Comparison of ENCODE assay signal across 26 mouse cellular contexts in the genomic region with DNA sequence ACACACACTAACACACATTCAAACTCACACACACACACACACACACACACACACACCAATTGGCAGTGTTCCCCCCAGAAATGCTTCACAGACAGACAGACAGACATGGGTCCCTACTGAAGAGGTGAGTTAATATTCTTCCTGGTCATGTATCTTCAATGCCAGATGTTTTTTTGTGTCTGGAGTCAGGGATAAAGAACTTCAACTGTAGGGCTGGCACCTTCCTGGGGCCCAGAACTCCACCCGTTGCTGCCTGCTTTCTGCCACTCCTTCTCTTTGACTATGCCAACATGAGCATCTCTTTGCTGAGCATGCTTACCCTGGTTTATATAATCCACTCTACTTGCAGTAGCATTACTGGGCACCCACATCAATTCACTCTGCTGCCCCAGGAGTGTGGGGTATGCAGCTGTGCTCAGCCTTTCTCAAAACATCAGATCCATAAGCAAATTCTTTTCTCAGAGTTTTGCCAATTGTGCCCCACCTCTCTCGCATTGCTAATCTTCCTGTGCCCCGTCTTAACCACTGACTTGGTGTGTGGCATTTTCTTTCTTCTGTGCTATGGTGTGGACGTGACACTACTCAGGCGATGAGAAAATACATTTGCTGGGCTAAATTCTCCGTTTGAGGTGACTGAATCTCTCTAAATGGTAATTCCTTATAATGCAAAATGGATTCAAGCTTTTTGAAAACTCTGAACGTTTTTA.
DNase-seq lines count a peak whose midpoint lies in the region; ATAC-seq lines count a peak whose summit lies in the region.
"Had no signal": no experiment of that assay in that cellular context is flagged by ENCODE, and none has a peak within 500 bp of the region (broad histone marks: within the 10 kb centered on the region; RNA-seq: fewer than 3 reads in every experiment).

No protein-coding gene starts in this region.

- peak overlapping the region; percentile 38 for H3K4me2 ChIP-seq in liver, embryonic 16.5 days (ENCODE audit: low read depth, low read length)
- H3K4me2 ChIP-seq: forebrain, embryonic 12.5 days; heart, embryonic 11.5 days; intestine, embryonic 15.5 days had no signal

- peak; percentile 57 for ATAC-seq in common myeloid progenitor, adult 5-6 weeks (replicated peaks; ENCODE audit: low read depth, poor library complexity, severe bottlenecking)
- ATAC-seq in liver, embryonic 16.5 days (ENCODE audit: low read depth) = peak; percentile 81
- no peak for ATAC-seq in activated CD4-positive, CD25-positive, alpha-beta regulatory T cell, adult 4 months
- ATAC-seq: CD4-positive, CD25-positive, alpha-beta regulatory T cell, adult 4 months; hindbrain, embryonic 16.5 days; intestine, embryonic 15.5 days had no signal

- peaks cover 25% of the 10 kb centered on the region for H3K4me1 ChIP-seq in liver, embryonic 16.5 days (ENCODE audit: control insufficient read depth, low read depth, low read length)

- DNase-seq in 3134 (ENCODE audit: extremely low read depth, insufficient read length, low spot score) (peak; percentile 40), liver (peak; percentile 41), adipocyte (ENCODE audit: low spot score) (no peak)
- no peak for DNase-seq in thymus, postnatal 0 days (ENCODE audit: low spot score)
- no peak for DNase-seq in heart, adult 9 months (ENCODE audit: low spot score in 2 of 2)
- DNase-seq: adrenal gland, adult 2 months; cerebellum, adult 9-11 months; gastrocnemius, postnatal 36 days; kidney, postnatal 25 days; layer of hippocampus, postnatal 36 days; lung, postnatal 10 days; midbrain, embryonic 14.5 days; right cerebral cortex, postnatal 25 days; spleen, adult 18-20 months; thymus, postnatal 25 days had no signal

- no peaks in the 10 kb centered on the region for H3K36me3 ChIP-seq in liver, embryonic 16.5 days (ENCODE audit: control insufficient read depth, insufficient read depth)
- H3K36me3 ChIP-seq: embryonic facial prominence, embryonic 10.5 days; forebrain, embryonic 12.5 days; hindbrain, embryonic 10.5 days; intestine, embryonic 15.5 days had no signal

- H3K9ac ChIP-seq in liver, embryonic 16.5 days (ENCODE audit: low read depth, low read length) = no peak overlapping the region
- H3K9ac ChIP-seq: forebrain, embryonic 12.5 days; intestine, embryonic 15.5 days had no signal

- H3K9me3 ChIP-seq in liver, embryonic 16.5 days (replicated peaks; ENCODE audit: control insufficient read depth, low read length) = no peaks in the 10 kb centered on the region
- H3K9me3 ChIP-seq: embryonic facial prominence, embryonic 10.5 days; forebrain, embryonic 12.5 days; hindbrain, embryonic 10.5 days; intestine, embryonic 15.5 days had no signal

- no peak overlapping the region for H3K4me3 ChIP-seq in liver, embryonic 16.5 days (ENCODE audit: low read depth, low read length)
- H3K4me3 ChIP-seq: embryonic facial prominence, embryonic 10.5 days; forebrain, embryonic 12.5 days; hindbrain, embryonic 10.5 days; intestine, embryonic 15.5 days; megakaryocyte, embryonic 14.5 days had no signal

- H3K27me3 ChIP-seq in liver, embryonic 16.5 days (ENCODE audit: control insufficient read depth, insufficient read depth, low read depth, low read length) = no peaks in the 10 kb centered on the region
- H3K27me3 ChIP-seq: forebrain, embryonic 12.5 days; intestine, embryonic 15.5 days; megakaryocyte, embryonic 14.5 days had no signal

- peak overlapping the region; percentile 51 for H3K27ac ChIP-seq in liver, embryonic 16.5 days (ENCODE audit: low read length)
- H3K27ac ChIP-seq: forebrain, embryonic 12.5 days; hindbrain, embryonic 10.5 days; intestine, embryonic 15.5 days had no signal

- 37% methylated on average over 7 of the region's 7 CpGs for WGBS in liver, embryonic 16.5 days (ENCODE audit: insufficient replicate concordance)

Comparison
In these comparisons a context has a peak if more than half of its experiments do, and no peak if none do; other contexts are left out.
1. DNase-seq: peak in 3134 (single experiment) and liver (single experiment); none in thymus, postnatal 0 days (single experiment), adipocyte (single experiment) and heart, adult 9 months (0 of 2).